Mouse (Mus musculus) embryo, embryonic 11.5 days (tissue): ENCODE measurements around the gene Lst1.

ENCODE experiments used
- DNase-seq: peaks from one replicate; pipeline ENCODE4 v3.0.0-alpha.2; 2012; ENCODE audit warnings: low read depth, low spot score

Gene Lst1

DNA sequence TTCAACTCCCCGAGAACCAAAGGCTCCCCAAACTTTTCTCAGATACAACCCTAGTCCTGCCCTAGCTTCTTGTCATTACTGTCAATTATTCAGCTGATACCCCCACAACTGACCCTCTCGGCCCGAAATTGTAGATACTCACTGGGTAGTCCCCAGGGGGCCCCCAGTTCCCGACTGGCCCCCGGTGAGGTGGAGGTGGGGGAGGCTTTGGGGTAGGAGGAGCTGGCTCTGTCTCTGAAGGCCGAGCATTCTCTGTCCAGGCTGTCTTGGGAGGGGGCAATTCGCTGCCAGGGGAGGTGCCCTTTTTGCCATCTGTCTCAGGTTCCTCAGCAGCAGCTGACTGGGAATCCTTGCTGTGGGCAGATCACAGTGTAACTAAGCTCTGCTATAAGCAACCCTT, 28.6 kb downstream of the Lst1 start:
- no peak for DNase-seq

DNA sequence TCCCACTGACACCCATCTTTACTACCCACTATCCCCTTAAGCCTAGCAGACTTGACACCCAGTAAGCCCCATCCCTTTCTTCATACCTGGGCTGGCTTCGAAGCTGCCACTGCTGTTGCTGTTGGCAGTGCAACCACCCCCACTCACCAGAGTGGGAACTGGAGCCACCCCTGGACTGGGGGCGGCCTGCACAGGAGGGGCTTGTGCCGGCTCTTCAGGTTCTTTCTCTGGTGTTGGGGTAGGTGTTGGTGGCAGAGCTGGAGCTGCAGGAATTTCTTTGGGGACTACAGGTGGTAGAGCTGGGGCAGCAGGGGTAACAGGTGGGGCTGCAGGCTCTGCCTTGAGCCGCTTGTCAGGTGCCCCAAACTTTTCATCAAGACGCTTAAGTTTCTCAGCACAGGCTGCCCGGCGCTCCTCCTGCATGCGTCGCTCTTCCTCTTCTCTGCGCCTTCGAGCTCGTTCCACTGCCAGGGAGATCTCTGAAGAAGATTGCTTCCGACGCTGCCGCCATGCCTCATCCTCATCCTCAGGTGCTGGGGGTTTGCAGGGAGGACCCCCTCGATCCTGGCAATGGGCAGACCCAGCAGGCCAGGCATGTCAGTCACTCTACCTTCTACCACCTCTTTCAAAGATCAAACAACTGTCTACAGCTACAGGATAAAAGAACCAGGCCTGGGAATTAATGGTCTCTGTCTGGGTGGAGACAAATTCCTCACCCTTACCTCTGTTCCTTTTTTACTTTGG, 29.2 kb downstream of the Lst1 start:
- no peak for DNase-seq

GRCm38 (mm10) chr17:35157661-35158175, 30.5 kb downstream of the Lst1 start:
- no peak for DNase-seq

- DNase-seq = no peak
These were observed 31.0 kb downstream of the Lst1 start for GRCm38 (mm10) chr17:35157254-35157653.

- no peak for DNase-seq
These were observed 31.6 kb downstream of the Lst1 start for GRCm38 (mm10) chr17:35156461-35157200.

DNA sequence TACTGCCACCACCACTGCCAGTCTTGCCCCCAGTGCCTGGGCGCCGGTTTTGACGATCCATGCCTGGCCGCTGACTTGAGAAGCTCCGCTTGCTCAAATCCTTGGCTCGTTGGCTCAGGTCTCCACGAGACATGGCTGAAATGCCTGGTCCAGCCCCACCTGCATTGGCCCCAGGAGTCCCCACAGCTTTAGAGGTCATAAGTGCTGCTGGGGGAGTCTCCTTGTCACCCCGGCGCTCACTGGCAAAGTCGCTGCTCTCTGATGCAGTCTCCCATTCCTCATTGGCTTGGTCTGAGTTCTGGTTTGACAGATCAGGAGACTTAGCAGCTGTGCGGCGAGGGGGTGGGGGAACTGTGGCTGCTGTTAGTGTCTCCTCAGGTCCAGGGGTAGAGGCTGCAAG, 32.8 kb downstream of the Lst1 start:
- DNase-seq = no peak

GRCm38 (mm10) chr17:35154616-35155015, 33.6 kb downstream of the Lst1 start:
- DNase-seq = no peak

- DNase-seq = no peak
These were observed 34.3 kb downstream of the Lst1 start for GRCm38 (mm10) chr17:35153931-35154330.

- no peak for DNase-seq
These were observed 35.2 kb downstream of the Lst1 start for GRCm38 (mm10) chr17:35153077-35153476.

DNA sequence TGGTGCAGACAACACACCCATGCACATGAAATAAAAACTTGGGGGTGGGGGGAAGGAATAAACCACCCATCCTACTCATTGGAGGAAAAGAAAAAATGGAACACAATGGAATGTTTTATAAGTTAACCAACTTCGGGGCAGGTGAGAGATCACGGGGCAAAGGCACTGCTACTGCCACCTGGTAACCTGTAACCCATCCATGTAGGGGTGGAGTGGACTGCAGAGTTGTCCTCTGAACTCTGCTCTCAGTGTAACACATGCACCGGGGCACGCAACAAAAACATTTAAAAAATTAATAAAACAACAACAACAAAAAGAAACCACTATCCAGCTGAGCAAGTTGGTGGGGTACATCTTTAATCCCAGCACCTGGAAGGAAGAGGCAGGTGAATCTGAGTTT, 36.1 kb downstream of the Lst1 start:
- DNase-seq = no peak

GRCm38 (mm10) chr17:35147922-35148639, 40.2 kb downstream of the Lst1 start:
- no peak for DNase-seq

DNA sequence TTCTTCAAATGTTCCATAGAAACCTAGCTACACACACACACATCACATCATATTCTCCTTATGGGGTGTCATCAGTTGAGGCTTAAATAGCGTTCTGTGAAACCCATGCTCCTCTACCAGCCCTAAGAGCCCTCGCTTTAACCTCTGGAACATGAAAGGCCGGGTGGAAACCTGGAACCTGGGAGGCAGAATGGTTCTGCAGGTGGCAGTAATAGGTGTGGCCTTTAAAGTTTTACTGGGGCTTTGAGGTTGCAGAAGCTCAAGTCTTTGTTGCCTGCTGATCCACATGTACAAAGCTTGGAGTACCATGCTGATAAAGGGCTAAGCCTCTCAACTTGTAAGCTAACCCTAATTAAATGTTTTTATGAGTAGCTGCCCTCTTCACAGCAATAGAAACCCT, 40.9 kb downstream of the Lst1 start:
- DNase-seq = no peak

DNA sequence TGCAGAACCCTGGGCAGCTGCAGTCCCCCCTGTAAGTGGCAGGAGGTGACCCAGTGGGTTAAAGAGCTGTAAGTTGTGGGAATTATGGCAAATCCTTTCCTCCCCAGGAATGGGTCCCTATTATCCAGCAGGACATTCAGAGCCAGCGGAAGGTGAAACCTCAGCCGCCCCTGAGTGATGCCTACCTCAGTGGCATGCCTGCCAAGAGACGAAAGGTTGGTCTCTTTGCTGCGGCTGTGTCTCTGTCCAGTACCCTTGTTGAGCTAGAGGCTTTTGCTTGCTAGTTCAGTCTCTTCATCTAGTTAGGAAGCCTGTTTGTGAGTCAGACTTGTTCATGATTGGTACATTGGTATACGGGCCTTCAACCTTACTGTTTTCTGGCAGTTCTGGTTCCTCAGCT, 42.1 kb downstream of the Lst1 start:
- no peak for DNase-seq

GRCm38 (mm10) chr17:35141971-35142370, 46.3 kb downstream of the Lst1 start:
- no peak for DNase-seq

DNA sequence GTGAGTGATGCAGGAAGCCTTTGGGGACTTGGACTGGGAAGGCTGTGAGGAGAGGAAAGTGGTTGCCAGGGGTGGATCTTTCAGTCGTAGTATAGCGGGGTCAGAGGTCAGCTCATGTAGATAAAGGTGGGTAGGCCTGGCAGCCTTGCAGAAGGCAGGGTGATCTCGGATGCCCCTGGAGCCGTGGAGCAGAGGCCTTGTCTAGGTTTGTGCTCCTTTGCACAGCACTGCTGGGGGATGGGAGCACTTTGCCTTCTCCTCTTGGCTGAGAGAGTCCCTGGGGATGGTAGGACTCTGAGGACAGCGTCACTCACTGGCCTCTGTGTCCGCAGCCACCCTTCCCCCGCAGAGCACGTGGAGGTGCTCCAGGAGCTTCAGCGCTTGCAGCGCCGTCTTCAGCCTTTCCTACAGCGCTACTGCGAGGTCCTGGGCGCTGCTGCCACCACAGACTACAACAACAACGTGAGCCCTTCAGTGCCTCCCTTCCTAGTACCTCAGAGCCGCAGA, 47.7 kb downstream of the Lst1 start:
- DNase-seq = no peak

GRCm38 (mm10) chr17:35139269-35139668, 49.0 kb downstream of the Lst1 start:
- DNase-seq = no peak

DNA sequence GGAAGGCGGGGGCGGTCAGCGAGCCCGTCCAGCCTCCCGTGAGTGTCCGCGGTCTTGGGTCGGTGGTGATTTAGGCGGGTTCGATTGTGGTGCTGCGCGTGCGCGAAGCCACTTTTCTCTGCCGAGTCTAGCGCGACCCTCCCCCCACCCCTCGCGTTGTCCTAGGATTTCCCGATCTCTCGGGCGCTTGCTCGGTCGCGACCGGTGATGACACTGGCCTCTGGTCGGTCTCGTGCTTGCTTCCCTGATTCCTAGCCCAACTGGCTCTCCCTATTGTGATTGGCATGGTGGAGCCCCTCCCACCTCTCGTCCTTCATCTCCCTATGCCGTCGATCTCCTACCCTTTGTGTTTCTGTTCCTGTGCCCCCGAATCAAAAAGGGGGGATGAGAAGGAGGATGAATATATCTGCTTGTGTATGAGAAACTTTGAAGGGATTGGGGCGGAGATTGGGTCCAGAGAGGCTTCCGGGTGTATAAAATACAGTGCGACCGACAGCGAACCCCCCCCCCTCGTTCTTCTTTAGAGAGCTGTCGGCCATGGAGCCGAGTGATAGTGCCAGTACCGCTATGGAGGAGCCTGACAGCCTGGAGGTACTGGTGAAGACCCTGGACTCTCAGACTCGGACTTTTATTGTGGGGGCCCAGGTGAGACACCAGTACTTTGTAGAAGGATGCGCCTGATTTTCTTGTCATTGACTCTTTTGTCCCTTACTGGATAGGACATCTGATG, 52.5 kb downstream of the Lst1 start:
- no peak for DNase-seq
